Mouse (Mus musculus): ENCODE measurements around the gene Gm6337. TPM values are rescaled to one million over a fixed set of nuclear protein-coding genes. Genes with fewer than 3 reads are reported as not detected.
A peak's percentile ranks its signal among the peaks of the same experiment; 100 is the strongest.
"Not testable (repeated sequence)": the region's sequence is repeated elsewhere in the genome, so short reads cannot be mapped to it uniquely, and the experiment has no call there.

Gene Gm6337
- polyA plus RNA-seq (2014; fragmentation: Nextera tagmentation; extraction: Ambion mirVana), result not detected in 2 replicates

DNA sequence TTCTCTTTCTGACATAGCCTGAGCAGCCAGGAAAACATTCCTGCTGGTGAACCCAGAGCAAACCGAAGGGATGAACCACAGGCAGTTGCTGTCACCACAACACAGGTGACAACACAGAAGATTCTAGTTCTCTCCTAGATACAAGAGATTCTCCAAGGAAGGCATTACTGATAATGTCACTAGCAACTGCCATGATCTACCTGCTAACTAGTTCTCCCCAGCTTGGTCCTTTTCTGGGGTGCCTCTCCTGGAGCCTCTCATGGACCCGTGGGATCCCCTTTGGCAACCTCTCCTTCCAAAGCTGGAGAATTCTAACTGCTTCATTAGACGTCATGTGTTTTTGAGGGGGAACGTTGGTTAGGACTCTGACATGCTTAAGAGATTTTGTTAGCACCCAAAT lies at the start of gene Gm6337:
Gene Gm6337, minus strand, starts transcription at position 101 of the 400 bp plus-strand sequence.
- not testable (repeated sequence) for H3K27ac ChIP-seq (replicated peaks; ENCODE audit: low read depth, low read length); H3K27me3 ChIP-seq (ENCODE audit: control insufficient read depth, insufficient read depth, low read length); DNase-seq (ENCODE audit: low spot score); H3K4me3 ChIP-seq (ENCODE audit: low read depth, low read length); H3K9ac ChIP-seq (ENCODE audit: low read length); H3K36me3 ChIP-seq (ENCODE audit: control insufficient read depth, insufficient read depth, low read length); H3K4me1 ChIP-seq (ENCODE audit: control insufficient read depth, insufficient read depth, low read length); H3K9me3 ChIP-seq (ENCODE audit: control insufficient read depth, low read length); H3K4me2 ChIP-seq (ENCODE audit: low read depth, severe bottlenecking); ATAC-seq (ENCODE audit: insufficient number of reproducible peaks, low FRiP score, low TSS enrichment, low read depth)
- WGBS, result 95% methylated on average over 2 of the region's 4 CpGs

GRCm38 (mm10) chr14:6107500-6107899 lies 49.4 kb upstream of the Gm6337 start:
- not testable (repeated sequence) for H3K4me3 ChIP-seq (ENCODE audit: low read depth, low read length); H3K36me3 ChIP-seq (ENCODE audit: control insufficient read depth, insufficient read depth, low read length); H3K4me1 ChIP-seq (ENCODE audit: control insufficient read depth, insufficient read depth, low read length); H3K27me3 ChIP-seq (ENCODE audit: control insufficient read depth, insufficient read depth, low read length); ATAC-seq (ENCODE audit: insufficient number of reproducible peaks, low FRiP score, low TSS enrichment, low read depth); H3K9me3 ChIP-seq (ENCODE audit: control insufficient read depth, low read length); H3K27ac ChIP-seq (replicated peaks; ENCODE audit: low read depth, low read length); H3K9ac ChIP-seq (ENCODE audit: low read length)
- peak overlapping the region; percentile 25; the same call in 1 of the 2 replicates for H3K4me2 ChIP-seq (ENCODE audit: low read depth, severe bottlenecking)
- peak; percentile 20 for DNase-seq (ENCODE audit: low spot score)
- WGBS, result 12% methylated on average over 8 of the region's 9 CpGs

GRCm38 (mm10) chr14:6093842-6094241 lies 35.8 kb upstream of the Gm6337 start, which contains the start of gene Gm8206:
Gene Gm8206, minus strand, starts transcription at chr14:6093942.
- not testable (repeated sequence) for H3K4me1 ChIP-seq (ENCODE audit: control insufficient read depth, insufficient read depth, low read length); DNase-seq (ENCODE audit: low spot score)
- WGBS, result 91% methylated on average over 2 of the region's 3 CpGs

More at GRCm38 (mm10) chr14:6093842-6094241, 35.8 kb upstream of the Gm6337 start, which contains the start of gene Gm8206:
- H3K4me2 ChIP-seq (ENCODE audit: low read depth, severe bottlenecking); H3K4me3 ChIP-seq (ENCODE audit: low read depth, low read length); H3K27ac ChIP-seq (replicated peaks; ENCODE audit: low read depth, low read length); H3K9me3 ChIP-seq (ENCODE audit: control insufficient read depth, low read length); H3K9ac ChIP-seq (ENCODE audit: low read length); H3K36me3 ChIP-seq (ENCODE audit: control insufficient read depth, insufficient read depth, low read length); H3K27me3 ChIP-seq (ENCODE audit: control insufficient read depth, insufficient read depth, low read length); ATAC-seq (ENCODE audit: insufficient number of reproducible peaks, low FRiP score, low TSS enrichment, low read depth): not testable (repeated sequence)

Other genes with a start within 250 kb of the Gm6337 start
- gene Gm3424, start 227.9 kb downstream of the Gm6337 start, polyA plus RNA-seq (2014; fragmentation: Nextera tagmentation; extraction: Ambion mirVana), result not detected in 2 replicates
- not detected in 2 replicates for gene Gm8237, start 177.9 kb downstream of the Gm6337 start, polyA plus RNA-seq (2014; fragmentation: Nextera tagmentation; extraction: Ambion mirVana)
- 0.16 and 0.20 TPM in 2 replicates for gene Gm3248, start 96.5 kb downstream of the Gm6337 start, polyA plus RNA-seq (2014; fragmentation: Nextera tagmentation; extraction: Ambion mirVana)
- not detected in 2 replicates for gene Gm3453, start 79.1 kb downstream of the Gm6337 start, polyA plus RNA-seq (2014; fragmentation: Nextera tagmentation; extraction: Ambion mirVana)
- gene Gm8206, start 35.7 kb upstream of the Gm6337 start, polyA plus RNA-seq (2014; fragmentation: Nextera tagmentation; extraction: Ambion mirVana), result 0.55 and 0.72 TPM in 2 replicates
- 2.9 and 3.2 TPM in 2 replicates for gene Gm3468, start 50.4 kb upstream of the Gm6337 start, polyA plus RNA-seq (2014; fragmentation: Nextera tagmentation; extraction: Ambion mirVana)
- gene Gm3476, start 67.5 kb upstream of the Gm6337 start, polyA plus RNA-seq (2014; fragmentation: Nextera tagmentation; extraction: Ambion mirVana), result not detected in 2 replicates
- not detected in 2 replicates for gene Gm21560, start 161.0 kb upstream of the Gm6337 start, polyA plus RNA-seq (2014; fragmentation: Nextera tagmentation; extraction: Ambion mirVana)
- gene Gm3411, start 229.0 kb upstream of the Gm6337 start, polyA plus RNA-seq (2014; fragmentation: Nextera tagmentation; extraction: Ambion mirVana), result 1.1 and 1.4 TPM in 2 replicates
- not detected in 2 replicates for gene Gm21103, start 246.6 kb upstream of the Gm6337 start, polyA plus RNA-seq (2014; fragmentation: Nextera tagmentation; extraction: Ambion mirVana)